Mouse (Mus musculus) CH12.LX (cell line): ENCODE data around the gene Dnm2. TPM values are rescaled to one million over a fixed set of nuclear protein-coding genes. Genes with fewer than 3 reads are reported as not detected.

Experiments
- DNase-seq: peaks from one replicate; pipeline ENCODE4 v3.0.0-alpha.2; 2013; ENCODE audit errors: extremely low read depth
- H3K27ac ChIP-seq: 2 replicates; pipeline ENCODE4 v1.5.1; 2012; ENCODE audit warnings: low read depth, mild to moderate bottlenecking, control low read depth, moderate library complexity; ENCODE audit not compliant: insufficient read depth
- H3K27me3 ChIP-seq: replicated peaks from 2 replicates; pipeline ENCODE3; 2012; ENCODE audit warnings: inconsistent platforms
- H3K36me3 ChIP-seq, 2 experiments: replicated peaks in 1 of 2; 2 replicates each; pipeline versions ENCODE3 to v1.6.1; 2012; ENCODE audit warnings: inconsistent platforms in 1 of 2, low read length in 1 of 2, mild to moderate bottlenecking in 1 of 2, mixed read lengths in 1 of 2, moderate library complexity in 1 of 2; ENCODE audit not compliant: control insufficient read depth in 1 of 2, insufficient read depth in 1 of 2
- H3K4me1 ChIP-seq, 2 experiments: 2 replicates each; pipeline ENCODE4 v1.6.1; 2012; ENCODE audit warnings: inconsistent platforms in 1 of 2, moderate library complexity in 1 of 2; ENCODE audit not compliant: insufficient read depth in 2 of 2, control insufficient read depth in 1 of 2
- H3K4me2 ChIP-seq: 2 replicates; pipeline ENCODE4 v1.6.1; 2012; ENCODE audit warnings: low read depth, mild to moderate bottlenecking, control low read depth; ENCODE audit not compliant: poor library complexity, insufficient read depth, severe bottlenecking
- H3K4me3 ChIP-seq, 3 experiments: fragments of 150-350 bp in 1 of 3; sonication (generic) in 1 of 3; replicated peaks in 1 of 3; 2 replicates each; pipeline versions ENCODE3 to v1.5.1; 2011 to 2012; ENCODE audit warnings: low read depth in 2 of 3, low read length in 2 of 3, mild to moderate bottlenecking in 2 of 3, moderate library complexity in 2 of 3, control low read depth in 1 of 3, improper control_type of control experiment in 1 of 3, inconsistent platforms in 1 of 3, mixed read lengths in 1 of 3; ENCODE audit not compliant: poor library complexity in 1 of 3
- H3K79me2 ChIP-seq: replicated peaks from 2 replicates; pipeline ENCODE4 v1.6.1; 2012; ENCODE audit warnings: mild to moderate bottlenecking, moderate library complexity; ENCODE audit not compliant: control insufficient read depth, poor library complexity, insufficient read depth, severe bottlenecking; ENCODE audit errors: extremely low read depth
- H3K9ac ChIP-seq: 2 replicates; pipeline ENCODE4 v1.6.1; 2012; ENCODE audit warnings: low read depth, mild to moderate bottlenecking, control low read depth, moderate library complexity; ENCODE audit not compliant: insufficient read depth
- H3K9me3 ChIP-seq: replicated peaks from 2 replicates; pipeline ENCODE3; 2012; ENCODE audit warnings: low read length, inconsistent platforms, mixed read lengths
- CHD2 ChIP-seq: IDR thresholded peaks from 2 replicates; pipeline ENCODE4 v1.6.1; 2011; ENCODE audit warnings: low read length, improper control_type of control experiment
- ELF1 ChIP-seq: IDR thresholded peaks from 2 replicates; pipeline ENCODE4 v1.6.1; 2014; ENCODE audit warnings: low read depth, mild to moderate bottlenecking, inconsistent platforms, low read length, improper control_type of control experiment
- EP300 ChIP-seq: IDR thresholded peaks from 2 replicates; pipeline ENCODE4 v1.6.1; 2011; ENCODE audit warnings: low read length, improper control_type of control experiment
- ETS1 ChIP-seq: conservative IDR thresholded peaks from 2 replicates; pipeline ENCODE4 v1.6.1; 2012; ENCODE audit warnings: low read depth, mild to moderate bottlenecking, inconsistent platforms, low read length, improper control_type of control experiment, moderate library complexity
- GABPA ChIP-seq: IDR thresholded peaks from 2 replicates; pipeline ENCODE4 v1.6.1; 2012; ENCODE audit warnings: low read depth, low read length, improper control_type of control experiment, inconsistent platforms; ENCODE audit not compliant: insufficient replicate concordance
- IRF4 ChIP-seq: IDR thresholded peaks from 2 replicates; pipeline ENCODE4 v1.6.1; 2014; ENCODE audit warnings: low read depth, mild to moderate bottlenecking, inconsistent platforms, low read length, improper control_type of control experiment
- JUND ChIP-seq: conservative IDR thresholded peaks from 2 replicates; pipeline ENCODE4 v1.6.1; 2011; ENCODE audit warnings: low read depth, low read length, improper control_type of control experiment
- KAT2A ChIP-seq: IDR thresholded peaks from 2 replicates; pipeline ENCODE4 v1.6.1; 2012; ENCODE audit warnings: low read length, improper control_type of control experiment, inconsistent platforms; ENCODE audit not compliant: insufficient replicate concordance
- MAFK ChIP-seq: IDR thresholded peaks from 2 replicates; pipeline ENCODE4 v1.6.1; 2011; ENCODE audit warnings: low read length, improper control_type of control experiment; ENCODE audit not compliant: insufficient replicate concordance
- MAX ChIP-seq: IDR thresholded peaks from 2 replicates; pipeline ENCODE4 v1.6.1; 2011; ENCODE audit warnings: low read length, improper control_type of control experiment
- MAZ ChIP-seq: IDR thresholded peaks from 2 replicates; pipeline ENCODE4 v1.6.1; 2012; ENCODE audit warnings: low read depth, mild to moderate bottlenecking, inconsistent platforms, low read length, improper control_type of control experiment, moderate library complexity
- NELFE ChIP-seq: IDR thresholded peaks from 2 replicates; pipeline ENCODE4 v1.6.1; 2011; ENCODE audit warnings: low read depth, low read length, improper control_type of control experiment
- POLR2A ChIP-seq: IDR thresholded peaks from 2 replicates; pipeline ENCODE4 v1.6.1; 2011; ENCODE audit warnings: low read depth, mild to moderate bottlenecking, improper control_type of control experiment, low read length
- POLR2AphosphoS2 ChIP-seq: IDR thresholded peaks from 2 replicates; pipeline ENCODE4 v1.6.1; 2011; ENCODE audit warnings: low read depth, low read length, improper control_type of control experiment
- RCOR1 ChIP-seq: conservative IDR thresholded peaks from 2 replicates; pipeline ENCODE4 v1.6.1; 2012; ENCODE audit warnings: low read depth, mild to moderate bottlenecking, inconsistent platforms, low read length, improper control_type of control experiment
- SIN3A ChIP-seq: IDR thresholded peaks from 2 replicates; pipeline ENCODE4 v1.6.1; 2012; ENCODE audit warnings: low read length, improper control_type of control experiment, inconsistent platforms
- SMC3 ChIP-seq: IDR thresholded peaks from 2 replicates; pipeline ENCODE4 v1.6.1; 2011; ENCODE audit warnings: low read depth, low read length, improper control_type of control experiment
- TBP ChIP-seq: conservative IDR thresholded peaks from 2 replicates; pipeline ENCODE4 v1.6.1; 2011; ENCODE audit warnings: low read depth, low read length, improper control_type of control experiment
- UBTF ChIP-seq: IDR thresholded peaks from 2 replicates; pipeline ENCODE4 v1.6.1; 2012; ENCODE audit warnings: low read depth, mild to moderate bottlenecking, inconsistent platforms, low read length, improper control_type of control experiment, moderate library complexity
- USF2 ChIP-seq: conservative IDR thresholded peaks from 2 replicates; pipeline ENCODE4 v1.6.1; 2011; ENCODE audit warnings: low read depth, low read length, improper control_type of control experiment
- ZC3H11A ChIP-seq: IDR thresholded peaks from 2 replicates; pipeline ENCODE4 v1.6.1; 2012; ENCODE audit warnings: low read depth, mild to moderate bottlenecking, inconsistent platforms, low read length, improper control_type of control experiment
- ZMIZ1 ChIP-seq: IDR thresholded peaks from 2 replicates; pipeline ENCODE4 v1.6.1; 2012; ENCODE audit warnings: low read depth, mild to moderate bottlenecking, inconsistent platforms, low read length, improper control_type of control experiment
- dilution Hi-C: fragments of 300-500 bp; cut with MboI; formaldehyde crosslinking; loops from 2 replicates; pipeline ENCODE4 v1.14.3; 2020; ENCODE audit warnings: low sequenced_read_pairs; ENCODE audit not compliant: extremely low pct_unique_long_range_greater_than_20kb, extremely low pct_ligation_motif_present
- in situ Hi-C: fragments of 300-500 bp; cut with MboI; formaldehyde crosslinking; loops from 3 replicates; pipeline ENCODE4 v1.14.3; 2019; ENCODE audit warnings: low sequenced_read_pairs, low pct_ligation_motif_present, low pct_unique_long_range_greater_than_20kb, mixed read lengths
- polyA plus RNA-seq: library from polyadenylated mRNA; unstranded; fragments of >175 nt; gene quantifications from 2 replicates; pipeline ENCODE4 v1.2.1, GENCODE M21; 2012; ENCODE audit warnings: low read depth; ENCODE audit not compliant: insufficient read length
- total RNA-seq, 2 experiments: library from RNA; depleted of rRNA; stranded (reverse); fragments of 300-350 nt in 1 of 2; fragments of >200 nt in 1 of 2; gene quantifications; 2 replicates each; pipeline ENCODE4 v1.2.3; 2012 to 2014

Gene Dnm2
- total and polyA plus RNA-seq, 3 experiments, result 36.4 to 64.3 (median 55.4) TPM

DNA sequence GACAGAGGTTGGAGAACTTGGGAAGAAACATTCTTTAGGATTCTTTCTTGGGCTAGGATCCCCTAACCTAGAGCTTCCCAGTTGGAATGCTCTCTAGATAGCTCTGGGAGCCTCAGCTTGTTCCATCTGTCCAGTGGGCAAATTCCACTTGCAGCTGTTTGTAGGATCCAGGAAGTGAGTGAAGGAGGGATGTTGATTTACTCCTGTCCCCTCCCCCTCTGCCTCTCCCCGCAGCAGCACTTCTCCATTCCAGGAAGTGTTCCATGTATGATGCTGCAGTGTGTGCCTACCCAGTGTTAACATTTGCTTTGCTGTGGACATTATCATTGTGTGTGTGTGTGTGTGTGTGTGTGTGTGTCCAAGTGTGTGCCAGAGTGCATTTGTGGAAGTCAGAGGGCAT, 1.3 kb downstream of the Dnm2 start:
- TF ChIP-seq ELF1 (peak; percentile 73), SMC3 (no peak), CHD2 (0 out of 2 replicates have a peak, but pooled peaks have one; percentile 37), SIN3A (peak; percentile 33)
- TF ChIP-seq, all 38 proteins: peak for 3
- H3K27me3 ChIP-seq, result no peaks in the 10 kb centered on the region
- H3K36me3 ChIP-seq, result peaks cover 10 to 55% of the 10 kb centered on the region in 2 experiments
- H3K9me3 ChIP-seq, result no peaks in the 10 kb centered on the region
- dilution Hi-C loops (no loop called here), in situ Hi-C loops (loop anchor here (5.0 kb wide), 1 partner anchor 36 kb away; no protein-coding TSS in a partner anchor)
- no peak overlapping the region for H3K27ac ChIP-seq
- peak overlapping the region; percentile 89 to 91 (median 90) for H3K4me3 ChIP-seq
- peak overlapping the region; percentile 80 for H3K9ac ChIP-seq
- peak; percentile 34 for DNase-seq
- peak overlapping the region; percentile 88 for H3K4me2 ChIP-seq
- peaks cover 11 to 50% of the 10 kb centered on the region in 2 experiments for H3K4me1 ChIP-seq
- peaks cover 56% of the 10 kb centered on the region for H3K79me2 ChIP-seq

DNA sequence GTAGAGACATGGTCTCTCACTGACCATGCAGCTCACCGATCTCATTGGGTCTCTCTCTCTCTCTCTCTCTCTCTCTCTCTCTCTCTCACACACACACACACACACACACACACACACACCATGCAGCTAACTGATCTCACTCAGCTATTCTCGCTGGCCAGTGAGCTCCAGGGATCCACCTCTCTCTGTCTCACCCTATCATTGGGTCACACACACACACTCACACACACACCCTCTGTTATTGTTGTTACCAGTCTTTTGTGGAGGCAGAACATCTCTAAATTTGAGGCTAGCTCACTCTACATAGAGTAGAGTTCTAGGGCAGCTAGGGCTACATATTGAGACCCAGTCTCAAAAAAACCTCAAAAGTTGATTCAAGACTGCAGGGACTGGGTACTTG, 1.8 kb downstream of the Dnm2 start:
- H3K36me3 ChIP-seq, result peaks cover 7 to 55% of the 10 kb centered on the region in 2 experiments
- no peaks in the 10 kb centered on the region for H3K27me3 ChIP-seq
- peaks cover 56% of the 10 kb centered on the region for H3K79me2 ChIP-seq
- H3K4me1 ChIP-seq, result peaks cover 11 to 53% of the 10 kb centered on the region in 2 experiments
- in situ Hi-C loops, result loop anchor here (5.0 kb wide), 1 partner anchor 36 kb away; no protein-coding TSS in a partner anchor
- H3K4me3 ChIP-seq, result peak overlapping the region; percentile 89 to 91 (median 90)
- peak overlapping the region; percentile 88; the same call in 1 of the 2 replicates for H3K4me2 ChIP-seq
- H3K9me3 ChIP-seq, result no peaks in the 10 kb centered on the region
- DNase-seq, result no peak
- H3K27ac ChIP-seq, result no peak overlapping the region
- dilution Hi-C loops, result no loop called here
- no peak for TF ChIP-seq NELFE
- TF ChIP-seq ZMIZ1, result no peak
- TF ChIP-seq JUND, result no peak
- no peak for TF ChIP-seq ETS1
- no peak for TF ChIP-seq ELF1
- TF ChIP-seq KAT2A, result no peak
- peak overlapping the region; percentile 80; the same call in 1 of the 2 replicates for H3K9ac ChIP-seq

DNA sequence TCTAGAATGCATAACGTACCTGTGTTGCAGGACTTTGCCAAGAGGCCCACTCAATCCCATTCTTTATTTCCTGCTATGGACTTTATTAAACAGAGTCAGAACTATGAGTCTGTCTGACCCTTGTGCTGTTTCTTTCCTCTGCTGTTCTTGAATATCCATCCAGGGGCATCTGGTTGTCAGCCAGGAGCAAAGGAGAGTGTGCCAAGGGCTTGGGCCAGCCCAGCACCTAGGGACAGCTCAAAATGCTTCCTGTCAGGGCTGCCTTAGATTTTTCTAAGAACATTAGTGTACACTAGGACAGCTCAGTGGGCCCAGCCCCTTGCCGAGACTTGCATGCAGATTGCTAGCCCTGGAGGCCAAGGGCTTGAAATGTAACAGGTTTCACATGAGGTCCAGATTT, 3.1 kb downstream of the Dnm2 start:
- H3K36me3 ChIP-seq, result peaks cover 3 to 52% of the 10 kb centered on the region in 2 experiments
- dilution Hi-C loops, result no loop called here
- H3K4me2 ChIP-seq, result no peak overlapping the region
- peaks cover 60% of the 10 kb centered on the region for H3K79me2 ChIP-seq
- no peak for TF ChIP-seq SMC3
- TF ChIP-seq JUND, result no peak
- TF ChIP-seq POLR2AphosphoS2, result no peak
- TF ChIP-seq MAZ, result no peak
- TF ChIP-seq ELF1, result no peak
- TF ChIP-seq TBP, result no peak
- no peak for TF ChIP-seq KAT2A
- TF ChIP-seq POLR2A, result no peak
- no peak for TF ChIP-seq USF2
- no peak for TF ChIP-seq ZC3H11A
- TF ChIP-seq GABPA, result no peak
- no peak for TF ChIP-seq UBTF
- TF ChIP-seq IRF4, result no peak
- TF ChIP-seq MAFK, result no peak
- TF ChIP-seq ETS1, result no peak
- TF ChIP-seq RCOR1, result no peak
- no peak for TF ChIP-seq MAX
- TF ChIP-seq EP300, result no peak
- in situ Hi-C loops, result loop anchor here (5.0 kb wide), 1 partner anchor 35 kb away; no protein-coding TSS in a partner anchor
- peaks cover 11 to 53% of the 10 kb centered on the region in 2 experiments for H3K4me1 ChIP-seq
- H3K27ac ChIP-seq, result no peak overlapping the region
- DNase-seq, result no peak
- no peaks in the 10 kb centered on the region for H3K27me3 ChIP-seq
- H3K9ac ChIP-seq, result no peak overlapping the region
- H3K4me3 ChIP-seq, result no peak overlapping the region
- H3K9me3 ChIP-seq, result no peaks in the 10 kb centered on the region
